Mouse (Mus musculus) T-helper 1 cell (primary cell): ENCODE data around the gene Bcdin3d.
"Not testable (repeated sequence)": the region's sequence is repeated elsewhere in the genome, so short reads cannot be mapped to it uniquely, and the experiment has no call there.

Experiments used
- in situ Hi-C: fragments of 300-600 bp; cut with MboI, MseI; formaldehyde crosslinking; loops from one replicate; pipeline ENCODE4 v1.15.1; 2025; ENCODE audit warnings: high pct_unique_total_duplicates

Bcdin3d gene

DNA sequence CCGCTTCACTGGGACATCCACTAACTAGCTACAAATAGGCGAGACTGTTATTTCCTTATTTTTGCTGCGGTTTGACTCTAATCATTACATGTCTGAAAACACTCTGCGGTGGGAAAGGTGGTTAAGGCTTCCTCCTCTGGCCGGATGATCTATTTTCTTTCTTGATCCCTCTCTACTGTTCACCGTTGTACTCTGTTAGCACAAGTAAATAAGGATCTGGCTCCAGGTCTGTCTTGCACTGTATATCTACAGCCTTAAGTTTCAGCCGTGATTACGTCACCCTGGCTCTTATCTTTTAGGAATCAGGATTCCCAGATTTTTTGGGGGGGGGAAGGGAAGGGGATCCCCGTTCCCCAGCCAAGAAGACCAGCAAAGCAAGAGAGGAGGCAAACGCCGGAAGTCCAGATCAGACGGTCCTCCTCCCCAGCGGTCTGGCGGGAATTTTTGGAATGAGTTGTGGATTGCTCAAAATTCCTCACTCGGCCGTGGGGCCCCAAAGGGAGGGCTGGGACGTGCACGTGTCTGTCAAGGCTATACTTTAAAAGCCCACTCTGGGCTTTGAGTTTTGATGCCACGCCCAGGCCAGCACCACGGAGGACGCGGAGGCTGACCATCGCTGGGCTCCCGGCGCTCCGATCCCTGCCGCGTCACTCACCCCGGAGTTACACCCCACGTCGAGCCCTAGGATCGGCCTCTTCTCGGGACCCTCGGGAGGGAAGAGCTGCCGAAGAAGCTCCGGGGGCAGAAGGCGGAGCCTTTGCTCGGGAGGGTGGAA lies 542 bp downstream of the Bcdin3d start:
- in situ Hi-C loops: no loop called here

GRCm38 (mm10) chr15:99472972-99473371 lies 1.6 kb downstream of the Bcdin3d start:
- in situ Hi-C loops: no loop called here

DNA sequence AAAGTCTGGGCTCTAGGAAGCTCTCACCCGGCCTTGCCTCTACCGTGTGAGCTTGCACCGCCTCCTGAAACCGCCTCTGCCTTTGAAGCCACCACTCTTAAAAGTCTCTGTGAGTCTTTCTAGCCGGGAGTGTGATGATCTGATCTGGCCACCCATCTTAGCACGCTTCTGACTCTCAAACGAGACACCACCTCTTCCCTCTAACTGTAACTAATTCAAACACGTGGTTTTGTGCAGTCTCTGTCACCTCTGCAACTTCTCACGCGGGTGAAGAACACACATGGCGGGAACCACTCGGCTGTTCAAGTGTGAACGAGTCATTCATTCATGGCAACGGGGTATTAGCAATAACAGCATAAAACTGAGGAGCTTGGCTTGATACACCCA lies 2.9 kb downstream of the Bcdin3d start:
- in situ Hi-C loops: no loop called here

GRCm38 (mm10) chr15:99470971-99471676 lies 3.4 kb downstream of the Bcdin3d start:
- in situ Hi-C loops: no loop called here

DNA sequence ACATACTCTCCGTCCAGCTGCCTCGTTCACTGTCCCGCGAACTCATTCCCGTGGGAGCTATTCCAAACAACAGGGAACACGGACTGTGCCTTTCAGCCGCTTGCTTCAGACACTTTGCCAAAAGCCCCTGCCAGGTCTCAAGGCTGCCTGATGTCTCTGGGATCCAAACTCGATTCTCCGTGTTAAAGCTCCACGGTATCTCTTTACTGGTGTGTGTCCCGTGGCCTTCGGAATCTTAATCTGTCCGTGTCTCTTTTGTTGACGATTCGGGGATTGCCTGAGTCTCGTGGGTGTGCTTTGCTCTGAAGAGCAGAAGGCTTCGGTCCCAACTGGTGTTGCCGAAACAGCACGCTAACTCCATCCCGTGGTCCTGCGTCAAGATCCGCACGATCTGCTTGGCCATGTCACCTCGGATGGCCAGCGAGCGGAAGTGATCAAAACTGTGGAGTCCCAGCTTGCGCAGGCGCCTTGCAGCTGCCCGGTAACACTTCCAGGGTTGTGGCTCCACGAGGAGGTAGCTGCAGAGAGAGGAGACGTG lies 4.2 kb downstream of the Bcdin3d start:
- in situ Hi-C loops: no loop called here

DNA sequence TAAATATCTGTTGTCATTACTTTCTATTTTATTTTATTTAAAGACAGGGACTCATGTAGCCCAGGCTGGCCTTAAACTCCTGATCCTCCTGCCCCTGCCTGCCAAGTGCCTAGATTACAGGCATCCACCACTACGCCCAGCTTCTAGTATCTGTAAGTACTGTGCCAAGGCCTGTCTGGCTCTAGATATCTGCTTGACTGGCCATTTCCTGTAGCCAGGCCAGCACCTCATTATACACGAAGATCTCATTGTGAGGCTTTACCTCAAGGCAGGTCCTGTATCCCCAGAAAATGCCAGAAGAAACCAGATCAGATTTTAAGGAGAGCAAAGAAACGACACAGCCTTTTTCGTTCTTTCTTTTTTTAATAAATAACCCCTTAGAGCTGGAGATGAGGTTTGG lies 4.8 kb downstream of the Bcdin3d start:
- in situ Hi-C loops: loop anchor here (5.0 kb wide), 1 partner anchor 47 kb away; no protein-coding TSS in a partner anchor

GRCm38 (mm10) chr15:99469067-99469466 lies 5.5 kb downstream of the Bcdin3d start:
- in situ Hi-C loops: loop anchor here (5.0 kb wide), 1 partner anchor 47 kb away; no protein-coding TSS in a partner anchor

DNA sequence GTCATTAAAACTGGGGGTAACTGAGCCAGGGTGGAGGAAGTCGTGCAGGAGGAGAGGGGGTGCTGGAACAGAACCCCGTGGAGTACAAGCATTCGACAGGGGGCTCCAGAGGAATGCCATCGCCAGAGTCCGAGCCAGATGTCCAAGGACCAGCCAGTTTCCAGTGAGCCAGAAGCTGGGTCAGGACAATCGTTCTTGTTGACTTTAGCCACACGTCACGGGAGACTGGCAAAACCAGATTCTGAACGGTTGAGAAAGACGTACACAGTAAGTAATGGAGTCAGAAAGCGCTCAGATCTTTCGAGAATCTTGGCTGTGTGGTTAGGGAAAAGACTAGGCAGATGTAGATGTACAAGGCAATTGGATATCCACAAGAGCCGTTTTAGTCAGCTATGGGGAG lies 11.3 kb downstream of the Bcdin3d start:
- in situ Hi-C loops: no loop called here

DNA sequence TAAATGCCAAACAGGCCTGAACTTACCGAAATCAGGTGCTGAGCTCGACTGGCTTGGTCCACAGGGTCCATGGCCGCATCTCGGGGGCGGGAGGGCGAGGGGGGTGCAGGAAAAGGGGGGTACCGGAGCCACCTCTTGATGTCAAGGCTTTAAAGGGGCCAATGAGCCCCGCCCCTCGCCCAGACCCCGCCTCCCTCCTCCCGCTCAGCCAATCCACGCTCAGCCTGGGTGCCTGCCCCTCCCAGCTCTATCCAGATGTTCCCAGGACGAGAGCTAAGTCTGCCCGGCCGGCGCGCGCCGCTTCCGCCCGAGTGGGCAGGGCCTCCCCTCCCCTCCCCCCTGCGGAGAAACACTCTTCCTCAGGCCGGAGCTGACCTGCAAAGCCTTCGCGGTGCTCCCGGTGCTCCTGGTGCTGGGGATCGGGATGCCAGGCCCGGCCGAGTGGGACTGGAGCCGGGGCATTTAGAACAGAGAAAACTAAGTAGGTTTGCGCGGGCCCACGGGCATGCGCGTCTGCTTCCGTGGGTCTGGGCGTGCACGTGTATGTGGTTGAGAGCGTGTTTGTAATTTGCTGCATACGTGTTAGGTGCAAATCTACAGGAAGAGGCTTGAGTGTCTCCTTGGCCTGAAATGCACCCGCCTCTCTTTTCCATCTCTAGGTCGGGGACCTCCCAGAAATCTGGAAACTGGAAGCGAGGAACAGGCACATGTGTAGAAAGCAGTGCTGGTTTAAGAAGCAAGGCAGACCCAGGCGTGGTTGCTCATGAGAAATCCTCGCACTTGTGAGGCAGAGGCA lies 16.7 kb downstream of the Bcdin3d start, which contains the start of gene Nckap5l:
TSS of gene Nckap5l (minus strand) at position 143 of the 796 bp plus-strand sequence.
- in situ Hi-C loops: no loop called here

- in situ Hi-C loops: no loop called here
These were observed 17.4 kb downstream of the Bcdin3d start for GRCm38 (mm10) chr15:99456963-99457605.

DNA sequence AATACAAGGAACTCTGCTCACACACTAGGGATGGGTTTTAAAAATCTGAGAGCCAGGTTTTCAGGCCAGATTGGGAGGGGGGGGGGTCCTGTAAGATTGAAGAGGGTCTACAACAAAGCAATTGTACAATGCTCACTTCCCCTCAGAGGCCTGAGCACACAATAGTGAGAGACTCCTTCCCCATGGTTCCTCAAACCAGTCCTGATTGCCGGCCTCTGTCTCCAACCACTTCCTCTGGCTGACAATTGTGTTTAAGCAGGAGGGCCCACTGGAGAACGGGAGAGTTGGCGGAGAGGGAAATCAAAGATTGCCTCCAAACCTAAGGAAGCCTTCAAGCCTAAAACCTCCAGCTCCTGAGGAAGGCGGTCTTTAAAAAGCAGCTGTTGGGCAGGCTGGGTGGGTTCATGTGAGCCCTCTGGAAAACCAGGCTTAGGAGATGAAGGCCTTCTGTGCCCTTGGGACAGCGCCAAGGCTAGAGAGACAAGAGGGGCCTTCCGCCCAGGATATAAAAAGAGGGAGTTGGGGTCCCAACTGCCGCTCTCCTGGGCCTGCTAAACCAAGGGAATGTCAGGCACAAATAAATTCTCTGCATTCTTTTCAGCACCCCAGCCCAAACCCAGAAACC lies 18.1 kb downstream of the Bcdin3d start:
- in situ Hi-C loops: no loop called here

GRCm38 (mm10) chr15:99455415-99455814 lies 19.1 kb downstream of the Bcdin3d start:
- in situ Hi-C loops: no loop called here

DNA sequence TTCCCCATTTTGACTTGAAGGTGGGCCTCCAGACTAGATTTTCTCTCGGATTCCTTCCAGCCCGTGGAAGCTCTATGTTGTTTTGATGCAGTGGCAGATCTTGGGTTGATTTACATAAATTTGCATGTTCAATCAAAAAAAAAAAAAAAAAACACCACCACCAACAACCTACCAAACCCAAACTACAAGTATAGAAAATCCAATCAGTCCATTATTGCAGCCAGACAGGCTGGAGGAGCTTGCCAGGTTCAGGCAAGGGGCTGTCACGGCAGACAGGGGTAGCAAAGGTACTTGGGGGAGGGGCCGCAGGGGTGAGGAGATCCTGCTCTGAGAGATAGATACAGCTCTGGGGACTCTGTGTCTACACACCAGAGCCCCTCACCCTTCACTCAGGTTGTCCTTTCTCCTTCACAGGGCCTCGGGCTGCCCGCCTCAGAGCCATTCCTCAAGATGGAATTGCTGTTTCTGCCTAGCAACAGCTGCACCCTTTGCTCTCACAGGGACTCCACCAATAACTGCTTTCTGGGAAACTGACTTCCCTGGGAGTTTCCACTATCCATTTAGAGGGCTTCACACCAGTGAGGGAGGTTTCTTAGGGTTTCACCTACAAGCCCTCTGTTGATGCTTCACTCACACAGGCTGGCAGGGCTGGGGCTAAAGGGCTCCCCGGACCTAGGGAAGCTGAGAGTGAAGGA lies 19.8 kb downstream of the Bcdin3d start:
- in situ Hi-C loops: no loop called here

DNA sequence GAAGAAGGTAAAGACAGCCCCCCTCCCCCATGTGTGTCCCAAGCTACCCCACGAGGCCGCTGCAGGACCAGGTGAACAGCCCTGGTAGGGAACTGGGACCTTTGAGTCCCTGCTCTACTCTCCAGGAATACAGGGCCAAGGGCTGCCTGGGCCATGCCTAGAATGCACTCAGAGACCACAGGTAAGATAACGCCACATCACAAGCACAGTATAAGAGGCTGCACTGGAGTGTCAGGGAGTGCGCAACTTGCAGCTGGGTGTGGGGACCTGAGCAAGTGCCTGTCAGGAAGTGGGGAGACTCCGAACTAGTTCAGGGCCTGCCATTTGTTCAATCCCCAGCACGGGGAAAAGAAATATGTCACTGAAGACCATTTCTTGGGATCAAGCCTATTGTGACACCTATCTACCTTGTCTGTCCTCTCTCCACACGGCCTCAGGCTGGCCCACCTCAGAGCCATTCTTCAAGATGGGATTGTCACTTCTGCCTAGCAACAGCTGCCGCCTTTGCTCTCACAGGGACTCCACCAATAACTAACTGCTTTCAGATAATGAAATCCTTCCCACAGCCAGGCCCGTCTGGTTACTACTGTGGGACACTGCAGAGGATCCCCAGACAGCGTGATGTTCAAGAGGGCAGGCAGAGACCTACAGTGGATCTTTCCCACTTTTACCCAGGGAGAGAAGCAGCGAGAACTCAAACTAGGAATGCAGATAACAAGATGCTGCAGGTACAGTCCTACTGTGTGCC lies 21.2 kb downstream of the Bcdin3d start:
- in situ Hi-C loops: no loop called here

DNA sequence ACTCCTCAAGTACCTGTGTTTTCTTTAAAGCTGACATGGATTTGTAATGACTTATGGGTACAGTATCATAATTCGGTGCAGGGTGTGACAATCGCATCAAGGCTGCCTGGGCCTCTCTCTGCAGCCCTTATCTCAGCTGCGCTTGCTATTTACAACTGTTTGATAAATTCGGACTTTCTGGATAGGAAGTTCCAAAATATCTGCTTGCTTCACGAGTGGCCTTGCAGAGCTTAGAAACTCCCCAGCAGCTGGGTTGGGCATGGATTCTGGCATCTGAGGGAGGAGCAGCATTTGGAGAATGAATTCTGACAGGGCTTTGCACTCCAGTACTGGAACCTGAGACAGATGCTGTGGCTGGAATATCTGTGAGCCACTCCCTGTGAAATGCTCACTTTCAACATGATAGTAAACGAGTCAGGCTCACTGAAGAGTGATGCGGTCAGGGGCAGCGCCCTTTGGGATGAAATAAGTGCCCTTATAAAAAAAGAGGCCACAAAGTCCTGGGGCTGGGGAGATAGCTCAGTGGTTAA lies 24.7 kb downstream of the Bcdin3d start:
- in situ Hi-C loops: no loop called here

DNA sequence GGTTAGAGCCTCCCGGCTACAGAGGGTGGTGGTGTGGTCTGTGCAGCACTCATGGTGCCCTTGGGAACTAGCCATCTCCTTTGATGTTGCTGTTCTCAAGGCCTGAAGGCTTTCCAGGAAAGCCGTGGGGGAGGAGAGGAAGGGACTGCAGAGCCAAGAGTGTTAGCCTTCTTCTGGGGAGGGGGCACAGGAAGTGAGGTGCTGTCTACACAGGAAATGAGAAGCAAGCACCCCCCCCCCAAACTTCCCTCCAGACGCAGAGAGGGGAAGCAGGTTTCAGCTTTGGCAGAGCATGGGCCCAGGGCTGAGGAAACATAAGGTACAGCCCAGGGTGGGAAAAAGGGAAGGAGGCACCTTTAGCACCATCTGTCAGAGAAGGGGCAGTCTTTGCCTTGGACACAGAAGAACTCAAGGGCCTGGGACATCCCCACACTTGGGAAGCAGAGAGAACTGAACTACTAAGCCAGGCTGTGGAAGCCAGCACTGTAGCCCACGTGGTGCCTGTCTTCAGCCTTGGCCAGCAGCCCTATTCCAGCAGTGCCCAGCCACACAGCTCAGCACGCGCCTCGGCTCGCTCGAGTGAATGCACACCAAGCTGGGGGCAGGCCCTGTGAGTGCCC lies 25.3 kb downstream of the Bcdin3d start:
- in situ Hi-C loops: no loop called here

DNA sequence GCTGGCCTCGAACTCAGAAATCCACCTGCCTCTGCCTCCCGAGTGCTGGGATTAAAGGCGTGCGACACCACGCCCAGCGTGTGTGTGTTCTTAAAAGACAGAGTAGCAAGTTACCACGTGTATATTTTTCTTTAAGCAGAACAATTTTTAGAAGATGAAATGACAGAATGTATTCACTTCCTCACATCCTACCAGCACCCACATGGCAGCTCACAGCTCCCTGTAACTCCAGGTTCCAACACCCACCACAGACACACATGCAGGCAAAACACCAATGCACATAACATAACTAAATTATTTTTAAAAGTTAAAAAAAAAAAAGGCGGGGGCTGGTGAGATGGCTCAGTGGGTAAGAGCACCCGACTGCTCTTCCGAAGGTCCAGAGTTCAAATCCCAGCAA lies 28.4 kb downstream of the Bcdin3d start:
- in situ Hi-C loops: not testable (repeated sequence)

DNA sequence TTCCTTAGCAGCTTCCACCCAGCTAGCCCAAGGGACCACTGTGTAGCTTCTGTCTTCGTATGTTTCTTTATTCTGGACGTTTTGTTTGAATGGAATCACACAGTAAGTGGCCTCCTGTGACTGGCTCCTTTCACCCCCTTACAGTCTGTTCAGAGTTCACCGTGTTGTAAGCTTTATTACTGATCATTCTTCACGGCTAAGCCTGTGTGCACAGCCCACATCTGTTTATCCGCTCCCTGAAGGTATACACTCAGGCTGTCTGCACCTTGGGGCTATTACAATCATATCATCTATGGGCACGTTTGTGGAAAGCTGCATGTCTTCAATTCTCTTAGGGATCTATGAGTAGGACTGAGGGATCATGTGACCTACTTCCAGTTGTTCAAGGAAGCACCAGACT lies 29.0 kb downstream of the Bcdin3d start:
- in situ Hi-C loops: no loop called here

DNA sequence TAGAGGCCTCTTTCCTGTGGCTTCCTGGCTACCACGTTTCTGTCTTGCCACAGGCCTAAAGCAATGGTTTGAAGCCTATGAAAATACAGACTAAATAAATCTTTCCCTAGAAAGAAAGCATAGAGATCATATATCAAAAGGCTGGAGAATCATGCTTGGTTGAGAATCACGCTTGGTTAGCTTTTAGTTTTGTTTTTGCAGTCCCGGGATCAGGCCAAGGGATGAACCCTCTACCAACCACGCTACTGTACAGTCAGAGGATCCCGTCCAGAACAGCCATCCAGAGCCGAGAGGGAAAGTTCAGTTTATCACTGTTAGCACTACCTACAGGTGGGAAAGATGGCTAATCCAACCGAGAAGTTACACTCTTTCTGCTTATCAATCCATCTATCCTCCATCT lies 32.2 kb downstream of the Bcdin3d start:
- in situ Hi-C loops: no loop called here
